In the genomic region with DNA sequence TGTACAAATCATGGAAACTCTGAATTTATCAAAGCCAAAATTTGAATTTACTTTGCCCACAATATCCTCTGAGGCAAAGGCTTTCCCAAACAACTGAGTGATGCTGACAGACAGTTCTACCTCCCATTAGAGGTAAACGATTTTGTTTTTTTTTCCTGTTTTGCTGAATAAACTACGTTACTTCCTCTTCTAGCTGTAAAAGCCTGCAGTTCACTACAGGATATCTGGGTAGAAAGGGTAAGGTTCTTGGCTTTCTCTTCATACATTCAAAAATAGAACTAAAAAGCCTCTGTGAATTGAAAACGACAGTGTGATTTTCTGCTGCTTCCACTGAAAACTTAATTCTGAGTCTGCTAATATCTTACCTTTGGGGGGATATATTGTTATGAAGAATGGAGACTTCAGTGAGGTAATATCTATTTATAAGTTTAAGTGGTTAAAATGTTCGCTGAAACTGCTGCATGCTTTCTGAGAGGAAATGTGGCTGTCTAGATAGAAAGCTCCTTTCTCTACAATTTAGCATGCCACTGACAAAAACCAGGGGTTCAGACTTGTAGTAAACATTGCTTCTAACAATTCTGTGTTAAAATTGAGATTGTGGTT, we compare ENCODE assay signal across 12 mouse cellular contexts. TPM values are rescaled to one million over a fixed set of nuclear protein-coding genes. Genes with fewer than 3 reads are reported as not detected.
DNase-seq lines count a peak whose midpoint lies in the region; ATAC-seq and TF ChIP-seq lines count a peak whose summit lies in the region.
"Had no signal": no experiment of that assay in that cellular context is flagged by ENCODE, and none has a peak within 500 bp of the region (broad histone marks: within the 10 kb centered on the region; RNA-seq: fewer than 3 reads in every experiment).

No protein-coding gene starts in this region.

- H3K27ac ChIP-seq in kidney, adult 2 months (ENCODE audit: insufficient read depth, low read depth, low read length) = no peak overlapping the region; the same call in 1 of the 2 replicates
- H3K27ac ChIP-seq in kidney, embryonic 15.5 days = no peak overlapping the region
- H3K27ac ChIP-seq in bone marrow macrophage, adult 2 months (ENCODE audit: insufficient read depth, low read depth, low read length) = peak overlapping the region; percentile 55
- H3K27ac ChIP-seq in liver, embryonic 15.5 days (replicated peaks) = 0 out of 2 replicates have a peak overlapping the region, but pooled peaks have one; percentile 9
- H3K27ac ChIP-seq: neural tube, embryonic 12.5 days had no signal

- no peaks in the 10 kb centered on the region for H3K9me3 ChIP-seq in kidney, embryonic 15.5 days (replicated peaks)
- no peaks in the 10 kb centered on the region for H3K9me3 ChIP-seq in liver, embryonic 15.5 days (replicated peaks)
- H3K9me3 ChIP-seq: neural tube, embryonic 12.5 days had no signal

- H3K4me3 ChIP-seq in kidney, adult 2 months (ENCODE audit: insufficient read depth, low read depth, low read length) = no peak overlapping the region
- no peak overlapping the region for H3K4me3 ChIP-seq in kidney, embryonic 15.5 days (replicated peaks)
- H3K4me3 ChIP-seq in bone marrow macrophage, adult 2 months (ENCODE audit: insufficient read depth, low read length) = peak overlapping the region; percentile 59
- H3K4me3 ChIP-seq in liver, embryonic 15.5 days (replicated peaks) = no peak overlapping the region
- H3K4me3 ChIP-seq: neural tube, embryonic 12.5 days had no signal

- 45% methylated on average over 4 of the region's 4 CpGs for WGBS in kidney, adult 2 months
- 62% methylated on average over 4 of the region's 4 CpGs for WGBS in kidney, embryonic 15.5 days
- whole genome bisulfite sequencing in liver, embryonic 15.5 days (ENCODE audit: insufficient replicate concordance) = 15% methylated on average over 4 of the region's 4 CpGs

- no peaks in the 10 kb centered on the region for H3K27me3 ChIP-seq in kidney, adult 2 months (replicated peaks; ENCODE audit: control insufficient read depth, insufficient read depth, low read length)
- H3K27me3 ChIP-seq in kidney, embryonic 15.5 days = peaks cover 4% of the 10 kb centered on the region; the same call in 1 of the 2 replicates
- H3K27me3 ChIP-seq in liver, embryonic 15.5 days = no peaks in the 10 kb centered on the region
- H3K27me3 ChIP-seq: neural tube, embryonic 12.5 days had no signal

- no peaks in the 10 kb centered on the region for H3K4me1 ChIP-seq in kidney, adult 2 months (ENCODE audit: control insufficient read depth, insufficient read depth, low read length)
- no peaks in the 10 kb centered on the region for H3K4me1 ChIP-seq in kidney, embryonic 15.5 days
- H3K4me1 ChIP-seq in bone marrow macrophage, adult 2 months (ENCODE audit: control insufficient read depth, insufficient read depth, low read length) = 0 out of 2 replicates have a peak, but pooled peaks cover 2% of the 10 kb centered on the region
- H3K4me1 ChIP-seq in liver, embryonic 15.5 days (replicated peaks) = 0 out of 2 replicates have a peak, but pooled peaks cover 5% of the 10 kb centered on the region
- H3K4me1 ChIP-seq: neural tube, embryonic 12.5 days had no signal

- no peak overlapping the region for H3K4me2 ChIP-seq in kidney, embryonic 15.5 days
- no peak overlapping the region for H3K4me2 ChIP-seq in liver, embryonic 15.5 days
- H3K4me2 ChIP-seq: neural tube, embryonic 12.5 days had no signal

- TF ChIP-seq CTCF in kidney, adult 2 months (conservative IDR thresholded peaks at IDR 0.05; ENCODE audit: insufficient read depth, insufficient read length, low read depth, low read length) = no peak
- TF ChIP-seq CTCF in bone marrow macrophage, adult 2 months (IDR thresholded peaks at IDR 0.05; ENCODE audit: low read depth, low read length) = no peak

- no peak for TF ChIP-seq POLR2A in kidney, adult 2 months (IDR thresholded peaks at IDR 0.05; ENCODE audit: low read depth, low read length)
- TF ChIP-seq POLR2A in bone marrow macrophage, adult 2 months (IDR thresholded peaks at IDR 0.05; ENCODE audit: borderline replicate concordance, low read depth, low read length) = no peak

- H3K36me3 ChIP-seq in kidney, adult 2 months (ENCODE audit: control insufficient read depth, insufficient read depth, low read length) = no peaks in the 10 kb centered on the region
- no peaks in the 10 kb centered on the region for H3K36me3 ChIP-seq in kidney, embryonic 15.5 days
- no peaks in the 10 kb centered on the region for H3K36me3 ChIP-seq in liver, embryonic 15.5 days (replicated peaks)
- H3K36me3 ChIP-seq: neural tube, embryonic 12.5 days had no signal

- no peak overlapping the region for H3K9ac ChIP-seq in kidney, embryonic 15.5 days
- H3K9ac ChIP-seq in liver, embryonic 15.5 days = no peak overlapping the region
- H3K9ac ChIP-seq: neural tube, embryonic 12.5 days had no signal

- DNase-seq in kidney, adult 2 months = peak; percentile 2
- peak; percentile 32 for DNase-seq in CD4-positive helper T cell, adult 2 months (ENCODE audit: low read depth, low spot score)
- DNase-seq in urinary bladder, postnatal 14 days (ENCODE audit: low spot score) = no peak
- no peak for DNase-seq in right cerebral cortex, postnatal 36 days (ENCODE audit: low spot score in 2 of 2)
- DNase-seq: gastrocnemius, postnatal 10 days; lung, postnatal 36 days; thymus, adult 2 months had no signal

- no peak for ATAC-seq in kidney, embryonic 15.5 days (replicated peaks; ENCODE audit: low FRiP score)
- ATAC-seq in liver, embryonic 15.5 days (ENCODE audit: insufficient read depth) = no peak
- ATAC-seq: intestine, embryonic 16.5 days had no signal

RNA-seq across cellular contexts. Expression of gene P2ry10b, which starts 0.8 kb away (rescaled TPM):
- polyA plus RNA-seq in kidney, adult 2 months (2012; rRNA removed) = 1.2 and 2.7 TPM in 2 replicates
- polyA plus RNA-seq in kidney, embryonic 15.5 days (2015; fragmentation: Nextera tagmentation; extraction: Ambion mirVana) = 0.74 and 0.93 TPM in 2 replicates
- polyA plus RNA-seq in bone marrow macrophage, adult 2 months (2012; ENCODE audit: insufficient read depth, insufficient read length, missing spikeins) = 17.1 and 20.6 TPM in 2 replicates
- polyA plus RNA-seq in liver, embryonic 15.5 days (2015; fragmentation: Nextera tagmentation; extraction: Ambion mirVana) = 0.68 and 0.85 TPM in 2 replicates

Comparison
In these comparisons a context has a peak if more than half of its experiments do, and no peak if none do; other contexts are left out.
1. DNase-seq: peak in kidney, adult 2 months (single experiment) and CD4-positive helper T cell, adult 2 months (single experiment); none in urinary bladder, postnatal 14 days (single experiment) and right cerebral cortex, postnatal 36 days (0 of 2).
2. H3K27ac ChIP-seq: peak in bone marrow macrophage, adult 2 months (single experiment) and liver, embryonic 15.5 days (single experiment); none in kidney, adult 2 months (single experiment) and kidney, embryonic 15.5 days (single experiment).